Mouse (Mus musculus): ENCODE data around the gene 2810006K23Rik.
"Not testable (repeated sequence)": the region's sequence is repeated elsewhere in the genome, so short reads cannot be mapped to it uniquely, and the experiment has no call there.

The 2810006K23Rik gene

DNA sequence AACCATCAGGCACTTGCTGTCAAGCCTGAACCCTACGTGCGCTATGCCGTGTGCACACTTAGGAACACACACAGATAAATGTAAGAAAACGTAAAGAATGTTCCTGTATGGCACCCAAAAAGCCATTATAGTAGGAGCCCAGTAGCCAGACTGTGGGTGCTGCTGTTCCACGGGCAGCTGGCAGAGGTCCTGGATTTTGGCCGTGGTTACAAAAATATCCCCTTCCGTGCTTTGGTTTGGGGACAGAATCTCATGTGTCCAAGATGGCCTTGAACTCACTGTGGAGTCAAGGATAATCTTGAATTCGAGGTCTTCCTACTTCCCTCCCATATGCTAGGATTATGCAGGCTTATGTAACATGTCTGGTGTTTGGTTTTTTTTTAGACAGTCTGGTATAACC is 15.0 kb downstream of the 2810006K23Rik start:
- no peak for DNase-seq (ENCODE audit: extremely low spot score, low read depth, low spot score)

DNA sequence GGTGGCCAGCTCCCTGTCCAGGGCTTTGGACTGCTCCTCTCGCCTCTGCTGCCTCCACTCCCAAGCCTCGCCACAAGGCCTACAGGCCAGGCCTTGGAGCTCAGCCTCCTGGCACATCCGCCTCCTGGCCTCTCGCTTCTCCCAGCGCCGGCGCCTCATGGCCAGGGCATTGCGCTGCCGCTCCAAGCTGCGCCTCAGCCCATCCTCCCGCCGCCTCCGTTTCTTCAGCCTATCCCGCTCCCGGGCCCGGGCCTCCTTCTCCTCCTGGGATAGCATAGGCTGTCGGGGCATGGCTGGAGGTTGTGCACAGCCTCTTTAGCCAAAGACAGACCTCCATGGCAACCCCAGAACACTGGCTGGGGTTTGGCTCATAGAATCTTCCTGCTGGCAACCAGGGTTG is 21.3 kb downstream of the 2810006K23Rik start:
- DNase-seq (ENCODE audit: extremely low spot score, low read depth, low spot score): no peak

- DNase-seq (ENCODE audit: extremely low spot score, low read depth, low spot score): no peak
These were observed 22.5 kb downstream of the 2810006K23Rik start for GRCm38 (mm10) chr5:124350350-124350749.

- no peak for DNase-seq (ENCODE audit: extremely low spot score, low read depth, low spot score)
These were observed 23.2 kb downstream of the 2810006K23Rik start for GRCm38 (mm10) chr5:124351111-124351560.

DNA sequence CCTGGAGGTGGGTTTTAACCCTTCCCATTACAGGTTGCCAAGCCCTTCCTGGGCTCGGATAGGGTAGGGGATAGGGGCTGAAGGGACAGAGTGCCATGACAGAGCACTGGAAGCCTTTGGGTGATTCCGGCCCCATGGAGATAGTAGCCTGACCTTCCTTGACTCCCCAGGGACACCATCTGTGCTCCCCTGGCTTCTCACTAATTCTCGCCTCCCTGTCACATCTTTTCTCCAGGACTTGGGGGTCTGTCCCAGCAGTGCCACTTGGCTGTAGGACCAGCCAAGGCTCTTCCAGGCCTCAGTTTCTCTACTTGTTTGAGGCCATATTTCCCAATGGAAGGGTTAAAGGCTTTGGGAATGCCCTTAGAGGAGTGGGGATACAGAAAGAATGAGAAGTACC is 23.7 kb downstream of the 2810006K23Rik start:
- no peak for DNase-seq (ENCODE audit: extremely low spot score, low read depth, low spot score)

DNA sequence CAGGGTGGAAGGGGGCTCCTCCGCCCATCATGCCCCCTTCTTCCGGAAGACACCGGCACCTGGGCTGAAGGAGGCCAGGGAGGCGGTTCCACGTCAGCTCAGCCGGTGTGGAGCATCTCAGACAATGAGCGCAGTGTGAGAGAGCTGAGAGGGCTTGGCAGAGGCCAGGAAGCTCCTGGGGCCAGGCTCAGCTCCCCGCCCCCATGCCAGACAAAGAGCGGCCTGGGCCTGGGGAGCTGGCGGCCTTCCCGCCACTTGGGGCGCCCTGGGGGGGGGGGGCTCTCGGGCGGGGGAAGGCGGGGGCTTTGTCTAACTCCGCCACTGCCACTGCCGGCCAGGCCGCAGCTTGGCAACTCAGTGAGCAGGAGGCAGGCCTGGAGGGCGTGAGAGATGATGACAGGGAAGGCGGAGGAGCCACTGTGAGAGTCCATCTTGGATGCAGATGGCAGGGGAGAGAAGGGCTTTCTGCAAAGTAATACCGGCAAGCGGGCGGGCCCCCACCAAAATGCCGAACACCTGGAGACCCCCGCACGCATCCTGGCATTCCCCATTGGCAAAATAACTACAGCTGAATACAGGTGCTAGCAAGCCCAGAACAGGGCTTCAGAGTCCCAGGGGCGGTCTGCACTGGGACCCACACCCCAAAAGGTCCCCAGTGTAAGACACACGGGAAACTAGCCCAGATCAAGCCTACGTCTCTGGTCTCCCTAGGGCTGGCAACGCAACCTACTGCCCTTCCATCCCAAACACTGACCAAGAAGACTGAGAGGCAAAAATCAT is 24.4 kb downstream of the 2810006K23Rik start:
- DNase-seq (ENCODE audit: extremely low spot score, low read depth, low spot score): peak; percentile 46

GRCm38 (mm10) chr5:124353011-124353725 is 25.3 kb downstream of the 2810006K23Rik start:
- DNase-seq (ENCODE audit: extremely low spot score, low read depth, low spot score): no peak

DNA sequence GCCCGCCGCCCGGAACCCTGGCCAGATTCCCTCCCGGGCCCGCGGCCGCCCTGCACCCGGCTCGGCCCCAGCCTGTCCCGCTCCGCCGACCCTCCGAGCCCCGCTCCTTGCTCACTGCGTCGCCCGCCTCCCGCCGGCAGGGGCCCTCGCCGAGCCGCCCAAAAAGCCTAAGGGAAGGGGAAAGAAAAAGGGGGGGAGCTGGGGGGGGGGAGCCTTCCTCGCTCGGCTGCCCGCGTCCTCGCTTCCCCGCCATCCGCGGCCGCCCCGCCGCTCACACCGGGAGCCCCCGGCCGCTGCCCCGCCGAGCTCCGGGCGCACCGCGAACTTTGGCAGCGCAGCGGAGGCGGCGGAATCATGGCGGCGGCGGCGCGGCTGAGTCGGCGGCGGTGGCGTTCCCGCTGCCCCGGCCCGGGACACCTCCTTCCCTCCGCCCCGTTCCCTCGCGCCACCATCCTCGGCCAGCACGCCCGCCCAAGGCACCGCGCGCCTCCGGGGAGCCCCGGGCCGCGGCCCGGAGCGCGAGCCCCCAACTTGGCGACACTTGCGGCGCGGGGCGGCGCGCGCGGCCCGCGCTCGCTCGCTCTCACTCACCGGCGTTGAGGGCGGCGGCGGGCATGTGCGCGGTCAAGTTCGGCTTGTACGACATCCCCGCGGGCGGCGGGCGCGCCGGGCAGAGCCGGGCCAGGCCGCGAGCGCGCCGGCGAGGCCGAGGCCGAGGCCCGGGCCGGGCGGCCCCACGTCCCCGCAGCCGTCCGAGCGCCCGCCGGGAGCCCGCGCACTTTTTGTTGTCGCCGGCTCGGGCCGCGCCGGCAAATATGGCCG is 26.0 kb downstream of the 2810006K23Rik start:
- DNase-seq (ENCODE audit: extremely low spot score, low read depth, low spot score): no peak

- DNase-seq (ENCODE audit: extremely low spot score, low read depth, low spot score): peak; percentile 49
These were observed 26.9 kb downstream of the 2810006K23Rik start for GRCm38 (mm10) chr5:124354574-124355424.

- no peak for DNase-seq (ENCODE audit: extremely low spot score, low read depth, low spot score)
These were observed 27.6 kb downstream of the 2810006K23Rik start for GRCm38 (mm10) chr5:124355425-124355959.

GRCm38 (mm10) chr5:124356695-124357094 is 28.8 kb downstream of the 2810006K23Rik start:
- no peak for DNase-seq (ENCODE audit: extremely low spot score, low read depth, low spot score)

DNA sequence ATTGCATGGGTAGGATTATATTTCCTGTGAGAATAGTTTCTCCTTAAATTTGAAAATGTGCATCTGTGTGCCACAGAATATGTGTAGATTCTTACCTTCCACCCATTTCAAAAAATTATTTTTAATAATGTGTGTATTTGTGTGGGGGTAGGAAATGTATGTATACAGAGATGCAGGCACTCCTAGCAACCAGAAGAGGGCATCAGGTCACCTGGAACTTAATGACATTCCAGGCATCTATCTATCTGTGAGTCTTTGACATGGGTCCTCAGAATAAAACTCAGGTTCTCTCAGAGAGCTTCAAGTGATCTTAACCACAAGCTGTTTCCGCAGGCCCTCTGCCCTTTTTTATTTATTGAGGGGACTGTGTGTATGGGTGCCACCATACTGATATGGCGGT is 31.8 kb downstream of the 2810006K23Rik start:
- no peak for DNase-seq (ENCODE audit: extremely low spot score, low read depth, low spot score)

- not testable (repeated sequence) for DNase-seq (ENCODE audit: extremely low spot score, low read depth, low spot score)
These were observed 35.1 kb downstream of the 2810006K23Rik start, which contains the start of gene Cdk2ap1 for GRCm38 (mm10) chr5:124362982-124363381. Gene Cdk2ap1, minus strand, starts transcription at chr5:124363082.

DNA sequence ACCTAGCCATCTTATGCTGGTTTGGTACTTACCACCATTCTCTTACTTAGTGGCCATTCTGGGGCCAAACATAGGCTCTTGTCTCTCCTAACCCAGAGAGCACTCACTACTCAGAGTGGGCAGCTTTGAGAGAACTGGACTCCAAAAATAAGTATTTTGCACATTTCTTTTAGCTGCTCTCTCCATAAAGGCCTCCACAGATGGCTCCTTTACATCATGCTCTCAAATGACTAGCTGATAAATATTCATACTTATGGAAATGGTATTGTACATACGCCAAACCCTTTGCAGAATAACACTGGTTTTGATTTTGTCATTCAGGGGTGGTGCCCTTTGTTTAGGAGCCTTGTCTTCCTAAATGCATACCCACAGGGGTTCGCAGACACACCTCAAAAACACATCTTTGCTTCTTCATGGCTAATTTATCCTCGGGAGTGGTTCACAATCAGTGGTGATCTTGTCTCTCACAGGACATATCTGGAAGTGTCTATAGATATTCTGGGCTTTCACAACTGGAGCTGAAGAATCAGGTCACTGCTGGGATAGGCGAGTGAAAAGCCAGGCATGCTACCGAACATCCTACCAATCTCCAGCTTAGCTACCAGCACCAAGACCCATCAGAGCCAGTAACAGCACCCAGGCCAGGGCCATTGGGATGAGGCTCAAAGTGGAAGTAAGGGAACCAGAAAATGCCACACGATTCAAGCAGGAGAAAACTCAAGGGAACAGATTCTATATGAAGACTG is 36.5 kb downstream of the 2810006K23Rik start:
- no peak for DNase-seq (ENCODE audit: extremely low spot score, low read depth, low spot score)

DNA sequence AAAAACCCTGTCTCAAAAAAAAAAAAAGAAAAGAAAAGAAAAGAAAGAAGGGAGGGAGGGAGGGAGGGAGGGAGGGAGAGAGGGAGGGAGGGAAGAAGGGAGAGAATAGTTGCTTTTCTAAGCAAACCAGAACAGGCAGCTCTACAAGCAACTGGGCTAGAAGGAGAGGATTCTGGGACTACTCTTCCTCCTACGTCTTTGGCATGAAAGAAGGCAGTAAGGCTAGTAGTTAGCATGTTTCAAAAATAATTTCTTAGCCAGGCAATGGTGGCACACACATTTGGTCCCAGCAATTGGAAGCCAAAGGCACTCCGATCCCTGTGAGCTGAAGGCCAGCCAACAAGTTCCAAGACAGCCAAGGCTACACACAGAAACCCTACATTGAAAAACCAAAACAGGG is 37.9 kb downstream of the 2810006K23Rik start:
- DNase-seq (ENCODE audit: extremely low spot score, low read depth, low spot score): no peak

DNA sequence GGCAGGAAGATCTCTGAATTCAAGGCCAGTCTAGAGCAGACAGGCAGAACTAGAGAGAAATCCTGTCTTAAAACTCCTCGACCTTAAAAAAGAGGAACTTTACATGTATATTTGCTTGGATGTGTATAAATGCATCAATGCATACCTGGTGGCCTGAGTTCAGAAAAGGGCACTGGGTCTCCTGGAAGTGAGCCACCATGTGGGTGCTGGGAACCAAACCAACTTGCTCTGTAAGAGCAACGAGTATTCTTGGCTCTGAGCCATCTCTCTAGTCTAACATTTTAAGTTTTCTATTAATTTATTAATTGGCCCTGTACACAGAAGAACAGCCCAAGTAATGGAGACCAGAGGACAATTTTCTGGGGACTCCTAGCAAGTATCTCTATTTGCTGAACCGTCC is 38.8 kb downstream of the 2810006K23Rik start:
- DNase-seq (ENCODE audit: extremely low spot score, low read depth, low spot score): no peak

DNA sequence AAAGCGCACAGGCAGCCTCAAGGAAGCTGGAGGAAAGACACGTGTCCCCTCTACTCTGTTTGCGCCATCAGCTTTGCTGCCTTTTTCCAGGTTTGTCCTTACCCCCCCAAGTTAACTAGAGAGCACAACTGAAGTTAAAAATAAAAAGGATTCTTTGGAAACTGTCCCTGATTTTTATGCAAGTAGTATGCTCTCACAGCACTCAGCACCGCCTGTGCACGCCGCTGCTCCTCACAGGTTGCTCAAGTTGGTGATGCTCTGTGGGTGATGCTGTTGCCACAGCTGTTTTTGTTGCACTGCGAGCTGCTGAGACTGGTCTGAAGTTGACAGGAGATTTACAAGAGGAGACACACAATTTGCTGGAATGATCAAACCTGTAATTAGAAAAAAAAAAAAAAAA is 46.4 kb downstream of the 2810006K23Rik start:
- DNase-seq (ENCODE audit: extremely low spot score, low read depth, low spot score): no peak

GRCm38 (mm10) chr5:124376401-124376800 is 48.5 kb downstream of the 2810006K23Rik start:
- no peak for DNase-seq (ENCODE audit: extremely low spot score, low read depth, low spot score)

DNA sequence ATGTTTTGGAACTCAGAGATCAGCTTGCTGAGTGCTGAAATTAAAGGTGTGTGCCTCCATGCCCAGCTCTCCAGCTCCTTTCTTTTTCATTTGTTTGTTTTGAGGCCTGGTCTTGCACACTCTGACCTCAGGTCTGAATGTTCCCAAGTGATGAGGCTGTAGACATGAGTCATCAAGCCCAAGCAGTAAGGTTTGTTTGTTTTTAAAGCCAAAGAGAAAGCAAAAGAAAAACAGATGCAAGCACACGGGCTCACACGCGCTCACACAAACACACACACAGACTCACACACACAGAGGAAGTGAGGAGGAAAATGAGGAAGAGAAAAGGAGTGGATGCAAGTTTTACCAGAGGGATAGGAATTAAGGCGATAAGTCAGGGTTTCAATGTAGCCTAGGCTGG is 49.3 kb downstream of the 2810006K23Rik start:
- no peak for DNase-seq (ENCODE audit: extremely low spot score, low read depth, low spot score)

Measured in hindlimb bud, embryonic 11.5 days (tissue).